Mouse (Mus musculus): ENCODE measurements around the gene Mcu. TPM values are rescaled to one million over a fixed set of nuclear protein-coding genes. Genes with fewer than 3 reads are reported as not detected.
A peak's percentile ranks its signal among the peaks of the same experiment; 100 is the strongest.

The Mcu gene
- polyA plus RNA-seq, 2 experiments = 3.5 to 7.9 TPM

- Histone ChIP-seq H3K4me1 (replicated peaks; ENCODE audit: control insufficient read depth in 2 of 2, insufficient read depth in 2 of 2, low read length in 1 of 2) (0 out of 4 replicates have a peak, but pooled peaks cover 0 to 2% of the 10 kb centered on the region in 2 experiments), H3K4me3 (ENCODE audit: insufficient read depth in 1 of 2, low read depth in 2 of 2, low read length in 2 of 2) (no peak overlapping the region), H3K9me3 (ENCODE audit: control insufficient read depth, low read length) (no peaks in the 10 kb centered on the region), H3K27ac (no peak overlapping the region), H3K36me3 (replicated peaks; ENCODE audit: control insufficient read depth, insufficient read depth, low read depth) (no peaks in the 10 kb centered on the region), H3K4me2 (ENCODE audit: low read depth) (no peak overlapping the region), H3K9ac (replicated peaks) (no peak overlapping the region), H3K27me3 (ENCODE audit: control insufficient read depth, insufficient read depth, low read length) (no peaks in the 10 kb centered on the region)
- no peak for TF ChIP-seq EP300 (IDR thresholded peaks at IDR 0.05; ENCODE audit: low read depth)
- TF ChIP-seq CTCF (IDR thresholded peaks at IDR 0.05; ENCODE audit: low read depth) = no peak
- WGBS (ENCODE audit: insufficient replicate concordance) = 54% methylated on average over 3 of the region's 3 CpGs
- ATAC-seq (ENCODE audit: insufficient read depth) (no peak), DNase-seq (ENCODE audit: low read depth in 3 of 3, low spot score in 3 of 3) (no peak)
Measured at GRCm38 (mm10) chr10:59424453-59424852, 192.0 kb downstream of the Mcu start.

GRCm38 (mm10) chr10:59419516-59419915 lies 197.0 kb downstream of the Mcu start:
- Histone ChIP-seq H3K4me1 (replicated peaks; ENCODE audit: control insufficient read depth in 2 of 2, insufficient read depth in 2 of 2, low read length in 1 of 2) (no peaks in the 10 kb centered on the region), H3K4me2 (ENCODE audit: low read depth) (no peak overlapping the region), H3K27ac (no peak overlapping the region), H3K4me3 (ENCODE audit: insufficient read depth in 1 of 2, low read depth in 2 of 2, low read length in 2 of 2) (no peak overlapping the region), H3K9me3 (ENCODE audit: control insufficient read depth, low read length) (no peaks in the 10 kb centered on the region), H3K36me3 (replicated peaks; ENCODE audit: control insufficient read depth, insufficient read depth, low read depth) (no peaks in the 10 kb centered on the region), H3K27me3 (ENCODE audit: control insufficient read depth, insufficient read depth, low read length) (no peaks in the 10 kb centered on the region), H3K9ac (replicated peaks) (no peak overlapping the region)
- DNase-seq (ENCODE audit: low read depth in 3 of 3, low spot score in 3 of 3) = no peak
- no peak for ATAC-seq (ENCODE audit: insufficient read depth)
- WGBS (ENCODE audit: insufficient replicate concordance) = 44% methylated on average over 4 of the region's 4 CpGs
- no peak for TF ChIP-seq CTCF (IDR thresholded peaks at IDR 0.05; ENCODE audit: low read depth)
- TF ChIP-seq EP300 (IDR thresholded peaks at IDR 0.05; ENCODE audit: low read depth) = no peak

- no peak for DNase-seq (ENCODE audit: low read depth in 3 of 3, low spot score in 3 of 3)
- WGBS (ENCODE audit: insufficient replicate concordance) = 56% methylated on average over 3 of the region's 3 CpGs
- Histone ChIP-seq H3K27ac (no peak overlapping the region), H3K36me3 (replicated peaks; ENCODE audit: control insufficient read depth, insufficient read depth, low read depth) (no peaks in the 10 kb centered on the region), H3K4me2 (ENCODE audit: low read depth) (no peak overlapping the region), H3K27me3 (ENCODE audit: control insufficient read depth, insufficient read depth, low read length) (no peaks in the 10 kb centered on the region), H3K9ac (replicated peaks) (no peak overlapping the region), H3K4me3 (ENCODE audit: insufficient read depth in 1 of 2, low read depth in 2 of 2, low read length in 2 of 2) (no peak overlapping the region), H3K9me3 (ENCODE audit: control insufficient read depth, low read length) (no peaks in the 10 kb centered on the region), H3K4me1 (replicated peaks; ENCODE audit: control insufficient read depth in 2 of 2, insufficient read depth in 2 of 2, low read length in 1 of 2) (no peaks in the 10 kb centered on the region)
- no peak for TF ChIP-seq EP300 (IDR thresholded peaks at IDR 0.05; ENCODE audit: low read depth)
- no peak for TF ChIP-seq CTCF (IDR thresholded peaks at IDR 0.05; ENCODE audit: low read depth)
- ATAC-seq (ENCODE audit: insufficient read depth) = no peak
Measured at GRCm38 (mm10) chr10:59416623-59417022, 199.9 kb downstream of the Mcu start.

GRCm38 (mm10) chr10:59413711-59414110 lies 202.8 kb downstream of the Mcu start:
- no peak overlapping the region for H3K27ac ChIP-seq
- H3K27me3 ChIP-seq (ENCODE audit: control insufficient read depth, insufficient read depth, low read length) = no peaks in the 10 kb centered on the region
- H3K4me1 ChIP-seq (replicated peaks; ENCODE audit: control insufficient read depth in 2 of 2, insufficient read depth in 2 of 2, low read length in 1 of 2) = no peaks in the 10 kb centered on the region
- ATAC-seq (ENCODE audit: insufficient read depth) = no peak
- TF ChIP-seq EP300 (IDR thresholded peaks at IDR 0.05; ENCODE audit: low read depth) (no peak), CTCF (IDR thresholded peaks at IDR 0.05; ENCODE audit: low read depth) (peak; percentile 49)
- H3K9me3 ChIP-seq (ENCODE audit: control insufficient read depth, low read length) = no peaks in the 10 kb centered on the region
- no peak overlapping the region for H3K4me2 ChIP-seq (ENCODE audit: low read depth)
- DNase-seq (ENCODE audit: low read depth in 3 of 3, low spot score in 3 of 3) = no peak
- no peaks in the 10 kb centered on the region for H3K36me3 ChIP-seq (replicated peaks; ENCODE audit: control insufficient read depth, insufficient read depth, low read depth)
- no peak overlapping the region for H3K4me3 ChIP-seq (ENCODE audit: insufficient read depth in 1 of 2, low read depth in 2 of 2, low read length in 2 of 2)
- H3K9ac ChIP-seq (replicated peaks) = no peak overlapping the region
- 74% methylated on average over 4 of the region's 4 CpGs for WGBS (ENCODE audit: insufficient replicate concordance)

- Histone ChIP-seq H3K9me3 (ENCODE audit: control insufficient read depth, low read length) (no peaks in the 10 kb centered on the region), H3K27me3 (ENCODE audit: control insufficient read depth, insufficient read depth, low read length) (no peaks in the 10 kb centered on the region), H3K36me3 (replicated peaks; ENCODE audit: control insufficient read depth, insufficient read depth, low read depth) (no peaks in the 10 kb centered on the region), H3K9ac (replicated peaks) (no peak overlapping the region), H3K4me3 (ENCODE audit: insufficient read depth in 1 of 2, low read depth in 2 of 2, low read length in 2 of 2) (no peak overlapping the region), H3K27ac (no peak overlapping the region), H3K4me2 (ENCODE audit: low read depth) (no peak overlapping the region), H3K4me1 (replicated peaks; ENCODE audit: control insufficient read depth in 2 of 2, insufficient read depth in 2 of 2, low read length in 1 of 2) (no peaks in the 10 kb centered on the region)
- ATAC-seq (ENCODE audit: insufficient read depth) = no peak
- WGBS (ENCODE audit: insufficient replicate concordance) = 58% methylated on average over 12 of the region's 12 CpGs
- no peak for TF ChIP-seq CTCF (IDR thresholded peaks at IDR 0.05; ENCODE audit: low read depth)
- no peak for TF ChIP-seq EP300 (IDR thresholded peaks at IDR 0.05; ENCODE audit: low read depth)
- no peak for DNase-seq (ENCODE audit: low read depth in 3 of 3, low spot score in 3 of 3)
Measured at GRCm38 (mm10) chr10:59410264-59410663, 206.2 kb downstream of the Mcu start.

All from liver, embryonic 14.5 days (tissue).